Mouse (Mus musculus): Measurements from ENCODE around the gene Tbc1d10c. TPM values are rescaled to one million over a fixed set of nuclear protein-coding genes. Genes with fewer than 3 reads are reported as not detected.

Tbc1d10c gene
- polyA plus RNA-seq, 1 experiment from 2014 or later = 1.5 TPM

DNA sequence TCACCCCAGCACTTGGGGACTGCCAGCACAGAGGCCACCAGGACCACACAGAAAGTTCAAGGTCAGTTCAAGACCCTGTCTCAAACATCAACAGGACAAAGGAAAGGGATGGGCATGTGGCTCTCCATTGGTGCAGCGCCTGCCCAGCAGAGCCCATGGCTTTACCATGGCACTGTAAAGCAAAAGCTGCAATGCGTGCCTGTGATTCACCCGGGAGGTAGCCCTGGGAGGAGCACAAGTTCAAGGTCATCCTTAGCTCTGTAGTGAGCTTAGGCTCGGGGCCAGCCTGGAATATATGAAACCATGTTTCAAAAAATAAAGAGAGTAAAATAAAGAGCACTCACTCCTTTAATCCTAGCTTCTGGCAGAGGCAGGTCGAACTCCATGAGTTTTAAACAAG, 39.2 kb downstream of the Tbc1d10c start:
- Histone ChIP-seq H3K9me3 (no peaks in the 10 kb centered on the region), H3K36me3 (peaks cover 10% of the 10 kb centered on the region; the same call in 1 of the 2 replicates), H3K27me3 (no peaks in the 10 kb centered on the region), H3K9ac (no peak overlapping the region), H3K4me2 (no peak overlapping the region), H3K4me1 (replicated peaks) (peaks cover 26% of the 10 kb centered on the region), H3K27ac (replicated peaks) (no peak overlapping the region), H3K4me3 (no peak overlapping the region)
- 83% methylated on average over 5 of the region's 5 CpGs for WGBS
- ATAC-seq (ENCODE audit: low FRiP score, low read depth) = no peak

DNA sequence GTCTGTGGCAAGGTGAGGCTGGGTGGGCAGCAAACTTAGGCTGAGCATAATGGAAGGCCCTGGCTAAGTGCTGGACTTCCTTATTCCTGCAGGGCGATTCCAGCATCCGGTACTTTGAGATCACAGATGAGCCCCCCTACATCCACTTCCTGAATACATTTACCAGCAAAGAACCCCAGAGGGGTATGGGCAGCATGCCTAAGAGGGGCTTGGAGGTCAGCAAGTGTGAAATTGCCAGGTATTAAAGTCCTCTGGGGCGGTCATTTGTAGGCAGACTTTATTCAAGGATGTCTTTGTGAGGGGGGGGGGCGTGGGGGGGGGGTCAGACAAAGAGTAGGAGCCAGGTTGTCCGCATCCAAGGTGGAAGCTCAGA, 39.6 kb downstream of the Tbc1d10c start:
- H3K36me3 ChIP-seq = peaks cover 6% of the 10 kb centered on the region; the same call in 1 of the 2 replicates
- no peaks in the 10 kb centered on the region for H3K27me3 ChIP-seq
- no peak overlapping the region for H3K4me2 ChIP-seq
- no peak overlapping the region for H3K4me3 ChIP-seq
- no peak overlapping the region for H3K9ac ChIP-seq
- H3K27ac ChIP-seq (replicated peaks) = no peak overlapping the region
- WGBS = 77% methylated on average over 5 of the region's 5 CpGs
- no peaks in the 10 kb centered on the region for H3K9me3 ChIP-seq
- peaks cover 26% of the 10 kb centered on the region for H3K4me1 ChIP-seq (replicated peaks)
- no peak for ATAC-seq (ENCODE audit: low FRiP score, low read depth)

GRCm38 (mm10) chr19:4150567-4151487, 40.3 kb downstream of the Tbc1d10c start:
- Histone ChIP-seq H3K9ac (no peak overlapping the region), H3K9me3 (no peaks in the 10 kb centered on the region), H3K4me1 (replicated peaks) (peaks cover 26% of the 10 kb centered on the region), H3K27me3 (no peaks in the 10 kb centered on the region), H3K4me2 (no peak overlapping the region), H3K27ac (replicated peaks) (no peak overlapping the region), H3K36me3 (peaks cover 5% of the 10 kb centered on the region; the same call in 1 of the 2 replicates), H3K4me3 (no peak overlapping the region)
- 90% methylated on average over 22 of the region's 22 CpGs for WGBS
- no peak for ATAC-seq (ENCODE audit: low FRiP score, low read depth)

- Histone ChIP-seq H3K27me3 (no peaks in the 10 kb centered on the region), H3K9me3 (no peaks in the 10 kb centered on the region), H3K4me3 (peak overlapping the region; percentile 81; the same call in 1 of the 2 replicates), H3K27ac (replicated peaks) (no peak overlapping the region), H3K36me3 (peaks cover 5% of the 10 kb centered on the region; the same call in 1 of the 2 replicates), H3K4me1 (replicated peaks) (peaks cover 26% of the 10 kb centered on the region), H3K9ac (no peak overlapping the region), H3K4me2 (peak overlapping the region; percentile 82)
- 96% methylated on average over 17 of the region's 17 CpGs for WGBS
- ATAC-seq (ENCODE audit: low FRiP score, low read depth) = no peak
These were observed 41.2 kb downstream of the Tbc1d10c start for GRCm38 (mm10) chr19:4149764-4150461.

DNA sequence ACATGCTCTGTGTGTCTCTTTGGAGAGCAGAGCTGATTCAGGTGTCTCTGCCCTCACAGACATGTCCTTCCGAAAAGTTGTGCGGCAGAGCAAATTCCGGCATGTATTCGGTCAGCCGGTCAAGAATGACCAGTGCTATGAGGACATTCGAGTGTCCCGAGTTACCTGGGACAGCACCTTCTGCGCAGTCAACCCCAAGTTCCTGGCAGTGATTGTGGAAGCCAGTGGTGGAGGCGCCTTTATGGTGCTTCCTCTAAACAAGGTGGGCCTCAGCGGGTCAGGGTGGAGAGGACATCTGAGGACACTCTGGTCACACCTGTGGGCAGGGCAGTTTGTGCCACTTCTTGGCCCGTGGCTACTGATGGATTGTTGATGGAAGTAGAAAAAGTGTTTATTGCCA, 41.8 kb downstream of the Tbc1d10c start:
- no peak for ATAC-seq (ENCODE audit: low FRiP score, low read depth)
- Histone ChIP-seq H3K27me3 (no peaks in the 10 kb centered on the region), H3K36me3 (peaks cover 5% of the 10 kb centered on the region; the same call in 1 of the 2 replicates), H3K4me2 (peak overlapping the region; percentile 82), H3K9ac (peak overlapping the region; percentile 87), H3K27ac (replicated peaks) (no peak overlapping the region), H3K9me3 (no peaks in the 10 kb centered on the region), H3K4me1 (replicated peaks) (peaks cover 26% of the 10 kb centered on the region), H3K4me3 (peak overlapping the region; percentile 81)
- 92% methylated on average over 11 of the region's 11 CpGs for WGBS

DNA sequence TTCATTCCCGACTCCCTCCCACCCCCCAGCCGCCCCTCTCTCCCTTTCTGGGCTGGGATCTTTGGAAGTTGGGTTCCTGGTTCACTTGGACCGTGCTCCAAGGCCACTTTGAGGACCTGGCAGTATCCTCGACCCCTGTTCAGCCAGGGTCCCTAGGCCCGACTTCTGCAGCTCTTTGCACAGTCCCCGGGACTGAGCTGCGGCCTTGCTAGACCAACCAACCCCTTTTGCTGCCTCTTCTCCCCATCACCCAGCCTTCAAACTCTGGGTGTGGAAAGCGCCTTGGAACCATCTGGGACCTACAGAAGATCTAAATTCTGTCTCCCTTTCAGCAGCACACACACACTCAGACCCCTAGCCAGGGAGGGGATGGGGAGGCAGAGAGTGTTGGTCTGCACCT, 42.3 kb downstream of the Tbc1d10c start:
- Histone ChIP-seq H3K4me2 (peak overlapping the region; percentile 82), H3K9ac (peak overlapping the region; percentile 87), H3K9me3 (no peaks in the 10 kb centered on the region), H3K27me3 (no peaks in the 10 kb centered on the region), H3K27ac (replicated peaks) (peak overlapping the region; percentile 74), H3K4me3 (peak overlapping the region; percentile 81), H3K36me3 (peaks cover 5% of the 10 kb centered on the region; the same call in 1 of the 2 replicates), H3K4me1 (replicated peaks) (peaks cover 26% of the 10 kb centered on the region)
- ATAC-seq (ENCODE audit: low FRiP score, low read depth) = peak; percentile 0; the same call in 1 of the 2 replicates
- WGBS = 4% methylated on average over 8 of the region's 8 CpGs

DNA sequence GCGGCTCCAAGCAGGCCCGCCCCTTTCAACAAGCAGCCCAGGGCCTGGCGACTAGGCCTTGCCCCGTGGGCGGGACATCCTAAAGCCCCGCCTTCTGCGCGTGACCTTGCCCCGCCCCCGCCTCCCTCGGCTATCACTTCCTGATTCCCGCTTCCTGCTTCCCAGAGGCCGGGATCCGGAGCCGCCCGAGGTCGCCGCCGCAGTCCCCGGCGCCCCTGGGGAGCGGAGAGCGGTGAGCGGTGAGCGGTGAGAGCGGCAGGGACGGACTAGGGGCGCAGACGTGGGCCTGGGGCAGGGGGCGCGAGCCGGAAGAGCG, 42.6 kb downstream of the Tbc1d10c start, which contains the start of gene Coro1b:
Coro1b (plus strand) TSS at position 129 of the 316 bp plus-strand sequence.
- H3K4me3 ChIP-seq = peak within 1 kb of the TSS; percentile 81
- no peaks in the 10 kb centered on the region for H3K27me3 ChIP-seq
- no peaks in the 10 kb centered on the region for H3K9me3 ChIP-seq
- H3K27ac ChIP-seq (replicated peaks) = peak within 1 kb of the TSS; percentile 74
- H3K36me3 ChIP-seq = peaks cover 5% of the 10 kb centered on the region; the same call in 1 of the 2 replicates
- under 1% methylated on average over 33 of the region's 33 CpGs for WGBS
- H3K9ac ChIP-seq = peak within 1 kb of the TSS; percentile 87
- H3K4me2 ChIP-seq = peak within 1 kb of the TSS; percentile 82
- H3K4me1 ChIP-seq (replicated peaks) = peaks cover 26% of the 10 kb centered on the region
- ATAC-seq (ENCODE audit: low FRiP score, low read depth) = peak; percentile 94

GRCm38 (mm10) chr19:4147782-4148490, 43.1 kb downstream of the Tbc1d10c start:
- Histone ChIP-seq H3K4me3 (peak overlapping the region; percentile 81), H3K36me3 (peaks cover 5% of the 10 kb centered on the region; the same call in 1 of the 2 replicates), H3K9ac (peak overlapping the region; percentile 87), H3K4me2 (peak overlapping the region; percentile 82), H3K9me3 (no peaks in the 10 kb centered on the region), H3K27ac (replicated peaks) (peak overlapping the region; percentile 74), H3K27me3 (no peaks in the 10 kb centered on the region), H3K4me1 (replicated peaks) (peaks cover 26% of the 10 kb centered on the region)
- 35% methylated on average over 9 of the region's 9 CpGs for WGBS
- peak; percentile 36 for ATAC-seq (ENCODE audit: low FRiP score, low read depth)

DNA sequence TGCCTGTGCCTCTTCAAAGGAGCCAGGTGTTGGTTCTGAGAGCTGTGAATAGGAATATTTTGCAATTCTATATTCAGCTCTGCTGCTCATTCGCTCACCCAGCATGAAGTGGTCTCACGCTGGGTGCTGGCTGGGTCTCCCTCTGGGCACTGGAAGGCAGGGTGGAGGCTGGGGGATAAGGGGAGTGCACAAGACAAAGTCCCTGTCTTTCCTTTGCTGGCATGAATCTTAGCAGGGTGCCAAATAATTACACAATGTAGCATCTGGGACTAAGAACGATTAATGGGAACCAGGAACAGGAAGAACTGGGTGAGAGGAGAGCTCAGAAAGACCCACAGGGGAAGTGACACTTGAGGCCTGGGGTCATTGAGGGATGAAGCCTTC, 44.1 kb downstream of the Tbc1d10c start:
- Histone ChIP-seq H3K36me3 (peaks cover 5% of the 10 kb centered on the region; the same call in 1 of the 2 replicates), H3K4me2 (no peak overlapping the region), H3K27ac (replicated peaks) (no peak overlapping the region), H3K9ac (no peak overlapping the region), H3K27me3 (no peaks in the 10 kb centered on the region), H3K9me3 (no peaks in the 10 kb centered on the region), H3K4me3 (no peak overlapping the region), H3K4me1 (replicated peaks) (peaks cover 26% of the 10 kb centered on the region)
- no peak for ATAC-seq (ENCODE audit: low FRiP score, low read depth)
- WGBS = 43% methylated on average over 3 of the region's 3 CpGs

GRCm38 (mm10) chr19:4146366-4147021, 44.6 kb downstream of the Tbc1d10c start:
- no peak overlapping the region for H3K27ac ChIP-seq (replicated peaks)
- 61% methylated on average over 12 of the region's 12 CpGs for WGBS
- no peaks in the 10 kb centered on the region for H3K27me3 ChIP-seq
- ATAC-seq (ENCODE audit: low FRiP score, low read depth) = no peak
- no peak overlapping the region for H3K4me3 ChIP-seq
- H3K9ac ChIP-seq = no peak overlapping the region
- peaks cover 26% of the 10 kb centered on the region for H3K4me1 ChIP-seq (replicated peaks)
- no peak overlapping the region for H3K4me2 ChIP-seq
- no peaks in the 10 kb centered on the region for H3K9me3 ChIP-seq
- peaks cover 5% of the 10 kb centered on the region; the same call in 1 of the 2 replicates for H3K36me3 ChIP-seq

- Histone ChIP-seq H3K4me3 (no peak overlapping the region), H3K4me2 (no peak overlapping the region), H3K27me3 (no peaks in the 10 kb centered on the region), H3K27ac (replicated peaks) (no peak overlapping the region), H3K9ac (no peak overlapping the region), H3K36me3 (peaks cover under 1% of the 10 kb centered on the region; the same call in 1 of the 2 replicates), H3K9me3 (no peaks in the 10 kb centered on the region), H3K4me1 (replicated peaks) (peaks cover 24% of the 10 kb centered on the region)
- ATAC-seq (ENCODE audit: low FRiP score, low read depth) = no peak
- 88% methylated on average over 5 of the region's 5 CpGs for WGBS
These were observed 45.1 kb downstream of the Tbc1d10c start for GRCm38 (mm10) chr19:4145936-4146335.
